Mouse (Mus musculus): Measurements from ENCODE around the gene Cd300a.
A peak's percentile ranks its signal among the peaks of the same experiment; 100 is the strongest.

Cd300a gene

GRCm38 (mm10) chr11:114866486-114867360, 23.1 kb upstream of the Cd300a start:
- no peak for DNase-seq (ENCODE audit: low spot score)

GRCm38 (mm10) chr11:114867361-114868235, 22.2 kb upstream of the Cd300a start:
- DNase-seq (ENCODE audit: low spot score) = no peak

GRCm38 (mm10) chr11:114868280-114868679, 21.6 kb upstream of the Cd300a start:
- DNase-seq (ENCODE audit: low spot score) = no peak

- DNase-seq (ENCODE audit: low spot score) = no peak
Observed at GRCm38 (mm10) chr11:114869787-114870186, 20.1 kb upstream of the Cd300a start.

DNA sequence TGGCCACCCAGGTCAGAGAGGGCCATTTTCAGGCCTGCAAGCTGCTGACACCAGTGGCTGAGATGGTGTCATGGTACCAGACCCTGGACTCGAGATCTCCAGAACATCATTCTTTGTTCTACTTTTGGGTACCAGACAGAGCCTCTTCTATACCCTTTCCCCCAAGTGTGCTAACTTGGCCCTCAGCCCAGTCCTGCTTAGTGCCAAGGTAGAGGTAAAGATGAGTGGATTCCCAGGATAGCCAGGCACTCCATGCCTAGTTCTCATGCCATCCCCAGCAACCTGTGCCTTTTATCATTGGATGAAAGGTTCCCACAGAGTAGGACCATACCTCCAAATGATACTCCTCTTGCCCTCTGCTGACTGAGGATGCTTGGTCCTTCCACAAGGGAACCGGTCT, 18.3 kb upstream of the Cd300a start:
- DNase-seq (ENCODE audit: low spot score) = no peak

DNA sequence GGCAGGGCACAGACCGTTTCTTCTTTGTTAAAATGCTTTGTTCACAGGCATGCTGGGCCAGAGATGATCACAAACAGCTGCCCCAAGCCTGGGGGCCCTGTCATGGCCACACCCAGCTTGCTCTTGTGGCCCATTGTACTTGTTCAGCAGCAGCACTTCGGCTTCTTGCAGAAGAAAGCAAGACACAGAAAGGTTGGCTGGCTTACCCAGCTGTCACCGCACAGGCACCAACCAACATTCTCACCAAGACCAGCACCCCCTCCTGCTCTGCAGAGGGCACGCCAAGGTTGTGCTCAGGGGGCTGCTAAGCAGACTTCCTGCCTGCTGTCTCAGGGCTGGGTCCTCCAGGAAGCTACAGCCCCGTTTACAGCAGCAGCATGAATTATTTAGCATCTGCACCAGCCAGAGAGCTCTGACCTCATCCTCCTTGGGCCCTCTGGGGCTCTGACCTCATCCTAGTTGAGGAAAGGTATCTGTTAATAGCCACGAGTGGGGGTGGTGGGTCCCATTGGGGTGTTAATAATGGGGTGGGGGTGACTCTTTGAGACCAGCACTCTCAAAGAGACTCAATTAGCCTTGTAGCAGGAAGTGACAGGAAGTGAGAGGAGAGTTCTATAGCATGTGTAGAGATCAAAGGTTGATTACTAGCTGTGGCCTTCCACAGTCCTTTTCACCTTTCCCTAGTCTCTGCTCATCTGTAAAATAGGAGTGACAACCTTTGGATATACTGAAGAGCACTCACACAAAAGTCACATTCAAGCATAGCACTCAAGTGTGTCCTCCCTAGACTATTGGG, 16.6 kb upstream of the Cd300a start:
- peak; percentile 74 for DNase-seq (ENCODE audit: low spot score)

DNA sequence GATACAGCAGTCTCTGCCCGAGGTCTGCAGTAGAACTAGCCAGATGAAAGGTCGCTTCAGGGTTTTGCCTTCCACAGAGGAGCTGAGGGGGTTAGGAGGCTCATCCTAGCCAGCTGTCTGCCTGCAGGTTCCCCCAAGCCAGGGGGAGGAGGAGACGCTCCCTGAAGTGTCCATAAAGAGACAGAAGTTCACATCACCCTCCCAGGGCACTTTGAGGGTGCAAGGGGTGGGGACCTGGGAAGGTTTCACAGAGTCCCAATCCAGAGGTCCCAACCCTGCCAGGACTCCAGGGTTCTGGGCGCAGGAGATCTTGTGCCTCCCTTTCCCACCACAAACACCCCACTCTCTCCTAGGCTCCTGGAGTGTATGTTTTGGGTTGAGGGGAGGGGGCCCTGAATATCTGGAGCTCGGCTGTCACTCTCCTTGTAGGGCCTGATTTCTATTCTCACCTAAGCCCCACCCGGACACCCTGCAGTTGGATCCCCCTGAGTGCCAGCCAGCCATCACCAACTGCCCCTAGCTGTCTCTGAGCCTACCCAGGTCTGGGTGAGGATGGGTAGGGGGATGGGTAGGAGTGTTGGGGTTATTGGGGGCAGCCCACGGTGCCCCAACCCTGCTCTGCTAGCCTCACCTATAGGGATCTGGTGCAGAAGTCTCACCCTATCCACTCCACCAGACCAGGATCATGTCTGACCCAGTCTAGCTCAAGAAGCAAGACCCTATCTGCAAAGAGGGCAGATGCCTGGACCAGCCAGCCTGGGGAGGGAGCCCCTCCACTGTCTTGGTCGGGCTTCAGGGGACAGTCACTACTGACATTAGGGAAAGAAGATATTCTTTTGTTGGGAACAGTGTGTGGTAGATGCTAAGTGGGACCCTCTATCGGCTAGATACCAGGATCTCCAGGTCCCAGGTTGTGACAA, 15.4 kb upstream of the Cd300a start:
- DNase-seq (ENCODE audit: low spot score) = no peak

- DNase-seq (ENCODE audit: low spot score) = peak; percentile 69
Observed at GRCm38 (mm10) chr11:114875301-114875801, 14.5 kb upstream of the Cd300a start.

DNA sequence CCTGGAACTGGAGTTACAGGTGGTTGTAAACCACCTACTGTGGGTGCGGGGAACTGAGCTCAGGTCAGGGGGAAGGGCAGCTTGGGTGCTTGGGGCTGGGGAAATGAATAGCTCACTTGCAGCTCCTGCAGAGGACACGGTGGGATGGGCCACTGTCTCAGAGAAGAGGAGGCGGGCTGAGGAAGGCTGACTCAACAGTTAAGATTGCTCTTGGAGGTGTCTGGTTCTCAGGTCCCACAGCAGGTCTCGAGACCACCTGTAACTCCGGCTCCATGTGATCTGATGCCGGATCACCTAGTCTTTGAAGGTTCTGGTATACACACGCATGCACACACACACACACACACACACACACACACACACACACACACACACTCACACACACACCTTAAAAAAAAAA, 13.7 kb upstream of the Cd300a start:
- DNase-seq (ENCODE audit: low spot score) = no peak

GRCm38 (mm10) chr11:114876621-114877020, 13.2 kb upstream of the Cd300a start:
- DNase-seq (ENCODE audit: low spot score) = peak; percentile 17

DNA sequence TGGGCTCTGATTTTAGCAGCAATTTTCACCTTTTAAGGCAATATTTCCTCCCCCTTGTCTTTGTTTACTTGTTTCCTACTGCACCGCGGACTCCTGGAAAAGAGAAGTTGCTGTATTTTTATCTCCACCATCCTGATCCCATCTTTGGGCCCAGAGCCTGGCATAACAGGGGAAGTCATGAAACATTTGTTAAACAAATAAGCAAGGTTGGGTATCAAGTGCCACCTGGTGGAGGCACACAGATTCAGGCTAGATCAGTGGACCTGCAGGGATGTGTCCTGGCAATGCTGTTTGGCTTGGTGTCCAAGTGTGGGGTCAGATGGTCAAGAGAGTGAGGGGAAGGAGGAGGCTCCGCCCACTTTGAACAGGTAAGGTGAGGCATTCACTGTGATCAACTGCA, 12.7 kb upstream of the Cd300a start:
- peak; percentile 71 for DNase-seq (ENCODE audit: low spot score)

DNA sequence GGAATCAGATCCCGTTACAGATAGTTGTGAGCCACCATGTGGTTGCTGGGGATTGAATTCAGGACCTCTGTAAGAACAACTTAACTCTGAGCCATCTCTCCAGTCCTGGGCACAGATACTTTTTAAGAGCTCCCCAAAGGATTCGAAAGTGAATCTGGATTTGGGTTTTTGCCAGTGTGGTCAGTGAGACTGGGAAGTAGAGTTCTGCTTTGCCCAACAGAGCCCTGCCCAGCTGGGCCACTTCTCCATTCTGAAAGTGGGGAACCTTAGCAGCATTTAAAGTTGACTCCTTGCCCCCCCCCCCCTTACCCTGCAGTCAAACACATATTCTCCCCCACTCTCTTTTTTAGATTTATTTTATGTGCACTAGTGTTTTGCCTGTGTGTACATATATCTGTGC, 10.2 kb upstream of the Cd300a start:
- no peak for DNase-seq (ENCODE audit: low spot score)

GRCm38 (mm10) chr11:114880185-114880584, 9.7 kb upstream of the Cd300a start:
- no peak for DNase-seq (ENCODE audit: low spot score)

DNA sequence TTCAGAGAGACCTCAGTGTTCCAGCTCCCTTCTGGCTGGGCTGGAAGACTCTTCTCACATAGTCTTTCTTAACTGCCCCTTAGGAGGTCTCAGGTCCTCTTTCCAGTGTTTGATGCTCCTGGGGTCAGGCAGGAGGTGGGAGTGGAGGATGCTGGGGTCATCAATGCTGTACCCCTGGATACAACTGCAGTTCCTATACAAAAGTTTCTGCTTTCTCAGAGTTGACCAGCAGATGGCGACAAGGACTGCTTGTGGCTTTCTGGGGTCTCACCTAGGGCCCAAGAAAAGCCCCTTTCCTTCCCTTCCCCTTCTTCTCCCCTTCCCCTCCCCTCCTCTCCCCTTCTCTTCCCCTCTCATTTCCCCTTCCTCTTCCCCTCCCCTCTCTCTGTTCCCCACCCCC, 9.3 kb upstream of the Cd300a start:
- DNase-seq (ENCODE audit: low spot score) = peak; percentile 81

DNA sequence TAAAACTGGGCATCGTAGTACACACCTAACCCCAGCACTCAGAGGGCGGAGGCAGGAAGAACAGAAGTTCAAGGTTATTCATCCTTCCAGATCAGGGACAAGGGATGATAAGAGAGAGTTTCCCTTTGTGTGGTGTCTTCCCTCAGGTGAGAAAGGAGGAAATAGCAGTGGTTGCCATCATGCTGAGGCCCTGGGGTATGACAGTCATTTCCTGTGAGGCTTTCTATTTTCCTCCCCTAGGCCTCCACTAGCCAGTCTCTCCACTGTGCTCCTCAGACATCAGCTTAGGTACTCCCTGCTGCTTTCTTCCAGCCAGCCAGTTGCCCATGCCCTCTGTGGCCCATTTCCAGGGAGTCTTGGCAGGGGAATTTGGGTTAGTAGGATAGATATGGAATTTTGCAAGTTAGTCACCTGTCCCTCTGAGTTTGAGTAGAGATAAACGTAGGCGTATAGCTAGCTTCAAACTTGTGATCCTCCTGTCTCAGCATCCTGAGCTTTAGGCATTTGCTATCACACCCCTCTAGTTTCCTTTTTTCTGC, 6.5 kb upstream of the Cd300a start:
- no peak for DNase-seq (ENCODE audit: low spot score)

- no peak for DNase-seq (ENCODE audit: low spot score)
Observed at GRCm38 (mm10) chr11:114884380-114885100, 5.3 kb upstream of the Cd300a start.

DNA sequence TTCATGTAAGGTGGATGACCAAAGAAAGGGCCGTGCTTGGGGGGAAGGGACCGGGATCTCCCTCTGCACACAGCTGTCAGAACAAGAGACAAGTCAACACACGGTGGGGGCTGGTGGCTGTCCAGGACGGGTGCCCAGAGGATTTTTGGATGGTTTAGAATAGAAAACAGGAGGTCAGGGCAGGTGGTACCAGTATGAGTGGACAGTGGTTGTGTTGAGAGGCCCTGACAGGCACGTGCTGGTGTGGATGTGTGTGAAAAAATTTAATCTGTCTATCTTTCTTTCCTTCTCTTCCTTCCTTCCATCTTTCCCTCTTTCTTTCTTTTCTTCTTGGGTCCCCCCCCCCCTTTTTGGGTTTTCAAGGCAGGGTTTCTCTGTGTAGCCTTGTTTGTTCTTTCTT, 701 bp downstream of the Cd300a start:
- peak; percentile 15 for DNase-seq (ENCODE audit: low spot score)

DNA sequence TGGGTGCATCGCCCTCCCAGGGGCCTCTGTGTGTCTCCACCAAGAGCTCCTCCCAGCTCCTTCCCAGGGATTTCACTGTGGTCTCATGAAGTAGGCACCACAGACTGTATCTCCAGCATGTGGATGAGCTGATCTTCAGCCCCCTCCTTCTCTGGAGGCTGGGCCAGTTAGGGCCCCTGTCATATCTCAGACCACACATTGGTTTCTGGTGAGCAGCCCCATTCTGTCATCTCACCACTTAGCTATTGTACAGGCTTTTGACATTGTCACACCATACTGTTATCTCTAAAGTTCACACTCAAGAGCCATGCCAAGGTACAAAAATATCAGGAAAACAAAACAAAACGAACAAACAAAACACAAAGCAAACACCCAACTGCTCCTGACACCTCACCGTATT, 6.2 kb downstream of the Cd300a start:
- DNase-seq (ENCODE audit: low spot score) = no peak

GRCm38 (mm10) chr11:114898026-114898425, 8.2 kb downstream of the Cd300a start:
- DNase-seq (ENCODE audit: low spot score) = no peak

DNA sequence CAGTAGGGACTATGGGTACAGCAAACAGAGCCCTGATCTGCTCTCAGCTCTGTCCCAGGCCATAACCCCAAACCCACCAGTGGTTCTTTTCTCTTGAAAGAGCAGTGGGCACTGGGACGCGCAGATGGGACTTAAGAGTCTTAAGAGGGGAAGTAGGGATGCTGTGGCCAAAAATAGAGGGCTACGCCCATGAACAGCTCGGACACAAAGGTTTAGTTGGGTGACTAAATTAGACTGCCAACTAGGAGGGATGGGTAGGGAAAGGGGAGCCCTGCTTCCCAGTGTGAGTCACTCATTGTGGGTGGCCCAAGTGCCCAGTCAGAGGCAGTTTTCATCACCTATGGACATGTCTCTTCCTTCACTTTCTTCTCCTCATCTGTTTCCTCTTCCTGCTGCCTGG, 13.4 kb downstream of the Cd300a start:
- DNase-seq (ENCODE audit: low spot score) = no peak
